Mouse (Mus musculus) myocyte (in vitro differentiated cells): ENCODE data around the gene Il4i1.

ENCODE experiments used
- CEBPB ChIP-seq: IDR thresholded peaks from 2 replicates; pipeline ENCODE4 v1.6.1; 2011; ENCODE audit warnings: mild to moderate bottlenecking, moderate library complexity; ENCODE audit not compliant: poor library complexity, insufficient read depth, severe bottlenecking
- MAX ChIP-seq: IDR thresholded peaks from one replicate; pipeline ENCODE4 v1.6.1; 2011; ENCODE audit warnings: low read depth, mild to moderate bottlenecking, control low read depth
- MYOD1 ChIP-seq, 3 experiments: IDR thresholded peaks; one replicate each; pipeline ENCODE4 v1.6.1; 2011; ENCODE audit warnings: control low read depth in 2 of 3, low read depth in 2 of 3, mild to moderate bottlenecking in 2 of 3, moderate library complexity in 1 of 3; ENCODE audit not compliant: insufficient read length in 2 of 3, control insufficient read depth in 1 of 3
- MYOG ChIP-seq, 3 experiments: IDR thresholded peaks; one replicate each; pipeline ENCODE4 v1.6.1; 2011; ENCODE audit warnings: control low read depth in 2 of 3, low read depth in 2 of 3, mild to moderate bottlenecking in 2 of 3; ENCODE audit not compliant: insufficient read length in 2 of 3, control insufficient read depth in 1 of 3, insufficient read depth in 1 of 3
- POLR2A ChIP-seq: IDR thresholded peaks from one replicate; pipeline ENCODE4 v1.6.1; 2011; ENCODE audit warnings: low read depth, mild to moderate bottlenecking, control low read depth, moderate library complexity; ENCODE audit not compliant: insufficient read length
- POLR2AphosphoS2 ChIP-seq: IDR thresholded peaks from one replicate; pipeline ENCODE4 v1.6.1; 2011; ENCODE audit warnings: low read depth, control low read depth; ENCODE audit not compliant: insufficient read length
- SRF ChIP-seq: IDR thresholded peaks from one replicate; pipeline ENCODE4 v1.6.1; 2011; ENCODE audit warnings: low read depth; ENCODE audit not compliant: control insufficient read depth, insufficient read length
- TCF12 ChIP-seq: IDR thresholded peaks from one replicate; pipeline ENCODE4 v1.6.1; 2011; ENCODE audit warnings: mild to moderate bottlenecking, control low read depth; ENCODE audit not compliant: poor library complexity, insufficient read depth, severe bottlenecking
- USF1 ChIP-seq: IDR thresholded peaks from one replicate; pipeline ENCODE4 v1.6.1; 2011; ENCODE audit warnings: low read depth, mild to moderate bottlenecking, control low read depth, moderate library complexity

- TF ChIP-seq POLR2A (peak; percentile 29), MYOG (IDR thresholded peaks at IDR 0.05; ENCODE audit: control insufficient read depth in 1 of 3, insufficient read depth in 1 of 3, insufficient read length in 2 of 3, low read depth in 2 of 3) (no peak), TCF12 (no peak), CEBPB (no peak), POLR2AphosphoS2 (peak; percentile 77), MAX (no peak), MYOD1 (IDR thresholded peaks at IDR 0.05; ENCODE audit: control insufficient read depth in 1 of 3, insufficient read length in 2 of 3, low read depth in 2 of 3) (no peak), SRF (no peak), USF1 (no peak)
Measured at GRCm38 (mm10) chr7:44812651-44813325, 3.4 kb upstream of the Il4i1 start.
